Mouse (Mus musculus): ENCODE measurements around the gene Cd276.
A peak's percentile ranks its signal among the peaks of the same experiment; 100 is the strongest.

Gene Cd276

DNA sequence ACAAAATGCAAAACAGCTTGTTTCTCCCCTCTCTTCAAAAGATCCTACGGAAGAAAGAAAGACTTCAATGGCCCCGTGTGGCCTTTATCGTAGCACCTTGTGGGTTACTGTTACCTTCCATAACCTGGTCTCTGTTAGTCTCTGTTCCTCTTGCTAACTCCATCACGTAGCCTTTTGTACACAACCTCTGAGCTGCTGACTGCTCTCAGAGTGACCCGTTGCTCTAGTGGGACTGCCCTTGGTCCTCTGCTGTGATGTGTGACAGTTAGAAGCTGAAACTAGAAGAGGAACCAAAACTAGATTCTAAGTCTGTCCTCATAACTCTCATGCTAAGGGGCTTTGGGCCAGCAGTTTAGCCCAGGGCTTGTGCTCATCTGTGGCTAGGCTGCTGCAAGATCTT lies 44.8 kb downstream of the Cd276 start:
- no peak for DNase-seq

DNA sequence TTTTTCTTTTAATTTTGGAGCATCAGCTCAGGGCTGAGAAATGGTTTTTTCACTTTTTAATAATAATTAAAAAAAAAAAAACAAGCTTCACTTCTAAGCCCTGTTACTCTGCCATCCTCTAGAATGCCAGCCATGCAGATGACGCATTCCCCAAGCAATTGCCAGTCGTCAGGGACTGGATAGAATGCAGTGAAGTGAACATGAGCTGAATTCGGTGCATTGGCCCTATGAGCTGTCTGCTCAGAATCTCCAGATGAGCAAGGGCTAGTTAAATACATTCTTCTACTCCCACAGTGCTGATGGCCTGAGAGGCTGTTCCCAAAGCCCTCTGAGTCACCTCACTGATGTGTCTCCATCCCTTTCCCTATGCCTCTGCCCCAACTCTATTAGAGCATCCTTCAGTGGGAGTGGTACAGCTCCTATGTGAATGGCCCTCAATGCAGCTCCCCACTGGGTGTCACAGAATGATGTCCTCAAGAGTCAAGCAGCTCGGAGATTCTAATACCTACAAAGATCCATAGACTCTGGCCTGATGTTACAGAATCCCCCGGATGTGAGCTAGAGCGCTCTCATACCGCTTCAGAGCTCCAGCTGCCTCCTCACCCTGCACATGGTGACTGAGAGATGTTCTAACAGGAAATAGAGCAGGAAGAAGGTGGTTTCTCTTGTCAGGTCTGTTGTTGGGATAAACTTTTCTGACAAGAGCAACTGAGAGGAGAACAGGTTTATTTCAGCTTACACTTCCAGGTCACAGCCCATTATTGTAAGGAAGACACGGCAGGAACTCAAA lies 47.8 kb downstream of the Cd276 start:
- no peak for DNase-seq

DNA sequence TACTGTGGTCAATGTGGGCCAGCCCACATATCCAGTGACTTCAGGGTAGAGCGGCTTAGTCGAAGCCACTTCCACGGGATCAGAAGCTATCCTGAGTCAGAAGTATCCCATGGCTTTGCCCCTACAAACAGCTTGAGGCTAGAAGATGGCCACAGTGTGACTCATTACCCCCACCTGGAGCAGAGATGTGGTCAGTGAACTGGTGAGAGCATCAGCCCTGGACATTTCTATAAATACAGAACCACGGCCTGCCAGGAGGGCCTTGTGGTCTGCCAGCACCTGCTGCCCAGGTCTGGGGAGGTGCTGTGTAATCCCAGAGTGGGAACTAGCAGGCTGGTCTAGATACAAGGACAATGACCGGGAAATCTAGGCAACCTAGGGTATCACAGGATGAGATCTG lies 54.3 kb downstream of the Cd276 start:
- no peak for DNase-seq

DNA sequence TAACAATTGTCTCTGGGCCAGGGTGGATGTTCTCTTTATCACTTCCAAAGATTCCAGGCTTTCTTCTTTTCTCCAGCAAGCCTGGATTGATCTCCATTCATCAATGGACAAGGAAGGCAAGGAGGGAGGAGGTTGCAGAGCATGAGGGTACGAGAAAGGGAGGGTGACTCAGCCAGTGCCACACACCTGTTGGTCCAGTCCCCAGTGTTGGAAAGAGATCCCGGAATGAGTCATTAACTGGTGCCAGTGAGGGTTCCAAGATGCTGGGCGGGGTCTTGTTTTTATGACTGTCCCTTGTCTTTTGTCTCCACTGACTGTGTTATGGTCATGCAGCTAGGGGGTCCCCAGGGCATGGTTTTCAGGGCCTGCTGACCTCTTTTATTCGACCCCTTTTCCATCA lies 57.3 kb downstream of the Cd276 start:
- no peak for DNase-seq

DNA sequence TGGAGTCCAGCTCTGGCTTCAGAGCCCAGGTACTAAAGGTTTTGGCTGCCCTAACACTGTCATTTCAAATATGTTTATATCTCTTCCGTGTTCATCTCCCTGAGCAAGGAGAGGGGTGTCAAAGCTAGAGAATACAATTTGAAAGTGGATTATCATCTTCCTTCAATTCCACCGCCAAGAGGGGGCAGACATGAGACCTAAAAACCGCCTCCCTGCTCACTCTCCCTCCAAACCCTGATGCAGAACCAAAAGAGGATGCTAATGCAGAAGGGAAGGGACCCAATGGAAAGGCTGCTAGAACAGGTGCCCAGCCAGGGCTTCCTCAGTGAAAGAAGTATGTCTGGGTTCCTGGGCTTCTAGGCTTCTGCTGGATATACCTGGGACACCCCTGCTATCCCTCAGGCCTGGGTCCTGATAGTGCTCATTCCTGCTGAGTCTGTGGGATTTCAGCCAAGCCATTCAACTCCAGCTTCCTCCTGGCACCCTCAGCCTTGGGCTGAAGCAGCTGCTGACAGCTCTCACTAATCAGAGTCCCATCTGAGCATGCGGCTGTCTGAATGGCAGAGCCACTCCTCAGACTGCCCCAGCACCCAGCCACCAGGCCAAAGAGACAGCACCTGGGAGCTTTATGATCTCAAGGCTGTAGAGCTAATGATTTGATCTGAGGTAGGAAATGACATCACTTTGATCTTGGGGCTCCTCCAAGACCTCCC lies 58.6 kb downstream of the Cd276 start:
- DNase-seq = peak; percentile 39 to 40

DNA sequence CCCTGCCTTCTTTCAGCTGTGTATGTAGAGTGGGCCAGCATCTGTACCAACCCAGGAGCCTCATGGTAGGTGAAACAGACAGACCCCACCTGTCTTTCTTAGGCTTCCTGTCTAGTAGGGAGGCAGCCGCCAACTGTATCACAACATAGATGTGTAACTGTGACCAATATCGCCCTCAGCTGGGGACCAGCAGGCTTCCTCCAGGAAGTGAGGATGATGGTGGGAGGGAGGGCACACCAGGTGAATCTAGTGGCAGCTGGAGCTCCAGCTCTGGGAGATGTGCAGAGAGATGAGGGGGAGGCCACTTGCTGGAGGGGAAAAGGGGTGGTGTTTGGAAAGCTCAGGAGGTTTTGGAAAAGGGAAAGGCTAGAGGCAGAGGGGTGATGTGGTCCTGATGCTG lies 60.2 kb downstream of the Cd276 start:
- no peak for DNase-seq

DNA sequence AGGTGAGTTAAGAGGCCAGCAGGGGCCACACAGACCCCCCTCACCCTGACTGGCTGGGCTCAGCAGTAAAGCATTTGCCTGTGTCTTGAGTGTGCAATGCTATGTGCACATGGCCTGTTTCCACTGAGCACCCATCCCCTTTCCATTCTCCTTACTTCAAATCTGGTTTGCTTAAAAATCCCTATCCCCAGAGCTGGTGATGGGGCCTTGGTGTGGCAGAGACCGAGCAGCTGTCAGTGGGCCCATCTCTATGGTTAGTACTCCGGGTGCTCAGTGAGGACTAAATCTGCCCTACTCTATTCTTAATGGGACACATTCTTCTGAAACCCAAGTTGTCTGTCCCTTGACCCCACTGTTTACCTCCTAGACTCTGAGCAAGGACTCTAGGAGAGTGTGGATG lies 64.8 kb downstream of the Cd276 start:
- no peak for DNase-seq

DNA sequence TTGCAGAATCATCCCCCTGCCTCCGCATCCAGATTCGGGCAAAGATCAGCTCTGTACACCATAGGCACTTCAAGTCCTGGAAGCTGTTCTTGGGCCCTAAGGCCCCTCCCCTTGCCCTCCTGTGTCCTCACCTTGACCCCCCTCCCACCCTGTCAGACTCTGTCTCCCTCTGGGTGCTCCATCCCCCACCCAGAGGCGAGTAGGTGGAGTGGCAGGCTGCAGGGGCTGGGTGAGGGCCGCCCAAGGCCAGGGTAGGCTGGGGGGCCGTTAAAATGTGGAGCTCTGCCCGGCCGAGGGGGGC lies 65.4 kb downstream of the Cd276 start:
- no peak for DNase-seq

DNA sequence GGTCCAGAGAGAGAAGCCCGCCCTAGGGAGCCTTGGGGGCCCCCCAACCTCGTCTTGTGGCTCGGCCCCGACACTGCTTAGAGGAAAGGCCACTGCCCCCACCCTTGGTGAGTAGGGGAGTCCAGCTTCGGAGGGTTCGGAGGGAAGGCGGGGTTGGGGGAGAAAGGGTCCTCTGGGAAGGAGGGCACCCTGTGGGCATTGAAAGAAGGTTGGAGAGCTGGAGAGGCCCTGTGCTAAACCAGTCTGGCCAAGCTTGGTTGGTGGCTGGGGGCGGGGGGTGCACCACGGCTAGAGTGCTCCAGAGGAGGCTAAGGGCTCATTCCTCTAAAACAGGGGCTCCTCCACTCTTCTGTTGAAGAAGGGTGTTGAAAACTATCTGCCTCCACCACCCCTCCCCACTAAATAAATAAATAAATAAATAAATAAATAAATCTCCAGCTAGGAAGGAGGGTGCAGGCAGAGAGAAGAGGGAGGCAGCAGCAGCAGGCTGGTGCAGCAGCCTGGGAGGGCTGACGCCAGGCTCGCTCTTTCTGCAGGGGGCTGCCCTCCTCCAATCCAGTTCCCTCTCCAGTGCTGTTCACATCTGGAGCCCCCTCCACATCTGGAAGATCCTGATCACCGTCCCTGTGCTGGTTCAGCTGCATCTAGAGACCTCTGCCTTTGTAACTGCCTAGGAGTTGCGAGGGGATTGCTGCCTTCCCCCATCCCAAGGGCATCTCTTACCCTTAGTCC lies 65.9 kb downstream of the Cd276 start:
- peak; percentile 44 to 64 for DNase-seq

DNA sequence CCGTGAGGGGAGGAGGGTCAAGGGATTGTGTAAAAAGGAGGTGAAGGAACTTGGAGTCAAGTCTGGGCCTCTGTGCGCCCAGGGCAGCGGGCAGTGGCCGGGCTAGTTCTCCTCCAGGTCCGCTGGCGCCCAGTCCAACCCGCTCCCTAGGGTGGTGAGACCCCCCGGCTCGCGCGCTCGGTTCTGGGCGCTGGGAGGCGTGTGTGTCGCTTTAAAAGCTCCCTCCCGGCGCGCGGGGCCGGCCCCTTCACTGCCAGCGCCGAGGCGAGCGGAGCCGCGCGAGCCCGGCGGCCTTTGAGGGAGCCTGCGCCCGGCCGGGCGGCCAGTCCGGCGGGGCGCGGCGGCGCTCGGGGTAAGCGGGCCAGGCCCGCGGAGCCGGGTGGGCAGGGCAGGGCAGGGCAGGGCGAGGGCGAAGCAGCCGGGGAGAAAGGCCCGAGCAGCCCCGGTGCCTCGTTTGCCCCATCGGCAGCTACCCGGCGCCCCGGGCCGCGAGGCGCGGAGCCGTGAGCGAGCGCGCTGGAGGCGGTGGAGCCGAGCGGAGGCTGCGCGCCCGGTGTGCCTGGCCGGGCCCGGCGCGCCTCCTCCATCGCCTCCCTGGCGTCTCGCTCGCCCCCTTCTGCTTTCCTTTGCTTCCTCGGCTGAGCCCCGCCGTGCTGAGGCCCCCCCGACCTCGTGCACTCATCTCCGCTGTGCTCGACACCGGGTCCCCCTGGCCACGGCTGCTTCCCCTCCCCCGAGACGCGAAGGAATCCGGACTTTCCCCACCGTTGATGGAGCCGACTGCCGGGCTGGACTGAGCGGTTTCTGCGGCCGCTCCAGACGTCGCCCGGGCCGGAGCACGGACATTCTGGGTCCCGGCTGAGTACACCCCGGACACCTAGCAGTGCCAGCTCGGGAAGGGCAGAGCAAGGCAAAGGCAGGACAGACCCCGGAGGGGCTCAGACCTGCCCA lies 67.1 kb downstream of the Cd276 start, which contains the start of gene Insyn1:
Insyn1 (plus strand) TSS at position 753 of the 951 bp plus-strand sequence.
- DNase-seq = peak; percentile 79 to 87

DNA sequence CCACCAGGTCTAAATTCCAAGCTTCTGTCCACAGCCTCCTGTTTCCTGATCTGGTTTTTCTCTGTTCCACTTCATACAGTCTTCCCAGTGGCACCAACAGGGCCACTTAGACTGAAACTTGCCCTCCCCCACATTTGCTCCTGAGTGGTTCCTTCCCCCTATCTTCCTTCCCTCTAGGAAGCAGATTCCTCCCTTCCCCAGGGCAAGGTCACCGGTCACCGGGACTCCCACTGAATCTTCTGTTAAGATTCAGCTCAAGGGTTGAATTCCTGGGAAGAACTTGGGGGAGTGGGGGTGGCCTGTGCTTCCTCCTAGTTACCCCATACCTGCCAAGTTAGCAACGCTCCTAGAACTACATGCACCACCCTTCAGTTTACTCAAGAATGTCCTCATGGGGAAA lies 68.2 kb downstream of the Cd276 start:
- DNase-seq = peak; percentile 21 to 28
